Mouse (Mus musculus) small intestine, adult 2 months (tissue): Measurements from ENCODE around the gene Jam3.

Experiments
- CTCF ChIP-seq: fragments of 200-500 bp; IDR thresholded peaks from 2 replicates; pipeline ENCODE4 v1.5.1; 2012; ENCODE audit warnings: low read depth, mild to moderate bottlenecking, control low read depth, inconsistent platforms, low read length, moderate library complexity, mixed read lengths; ENCODE audit not compliant: insufficient replicate concordance, insufficient read length; ENCODE audit errors: extremely low read depth
- POLR2A ChIP-seq: fragments of 200-500 bp; IDR thresholded peaks from 2 replicates; pipeline ENCODE4 v1.6.1; 2012; ENCODE audit warnings: low read depth, mild to moderate bottlenecking, control low read depth, inconsistent platforms, low read length, moderate library complexity

GRCm38 (mm10) chr9:27175682-27176081 is 20.5 kb upstream of the Jam3 start:
- TF ChIP-seq POLR2A (no peak), CTCF (no peak)
